Mouse (Mus musculus) hindlimb bud, embryonic 11.5 days (tissue): Measurements from ENCODE around the gene Gnb1l.

Source experiments
- DNase-seq: peaks from one replicate; pipeline ENCODE4 v3.0.0-alpha.2; 2012; ENCODE audit warnings: low read depth, low spot score; ENCODE audit errors: extremely low spot score

The Gnb1l gene

GRCm38 (mm10) chr16:18543151-18543829, 44.8 kb downstream of the Gnb1l start:
- DNase-seq = no peak

GRCm38 (mm10) chr16:18547891-18548290, 49.4 kb downstream of the Gnb1l start:
- DNase-seq = no peak

GRCm38 (mm10) chr16:18551604-18552003, 53.1 kb downstream of the Gnb1l start:
- DNase-seq = no peak

GRCm38 (mm10) chr16:18552106-18552710, 53.7 kb downstream of the Gnb1l start:
- no peak for DNase-seq

GRCm38 (mm10) chr16:18554721-18555120, 56.2 kb downstream of the Gnb1l start:
- DNase-seq = no peak

GRCm38 (mm10) chr16:18555235-18555935, 56.9 kb downstream of the Gnb1l start:
- peak; percentile 73 for DNase-seq

- no peak for DNase-seq
Measured at GRCm38 (mm10) chr16:18556461-18556860, 57.9 kb downstream of the Gnb1l start.

GRCm38 (mm10) chr16:18564472-18564871, 66.0 kb downstream of the Gnb1l start:
- no peak for DNase-seq

- no peak for DNase-seq
Measured at GRCm38 (mm10) chr16:18568599-18568998, 70.1 kb downstream of the Gnb1l start.

- DNase-seq = no peak
Measured at GRCm38 (mm10) chr16:18574196-18574595, 75.7 kb downstream of the Gnb1l start.

GRCm38 (mm10) chr16:18577071-18577470, 78.6 kb downstream of the Gnb1l start:
- DNase-seq = no peak

- DNase-seq = no peak
Measured at GRCm38 (mm10) chr16:18577599-18578160, 79.2 kb downstream of the Gnb1l start.

- DNase-seq = no peak
Measured at GRCm38 (mm10) chr16:18580389-18580788, 81.9 kb downstream of the Gnb1l start.

GRCm38 (mm10) chr16:18581050-18581622, 82.6 kb downstream of the Gnb1l start:
- no peak for DNase-seq

- no peak for DNase-seq
Measured at GRCm38 (mm10) chr16:18581623-18582205, 83.2 kb downstream of the Gnb1l start.

GRCm38 (mm10) chr16:18582426-18583148, 84.1 kb downstream of the Gnb1l start:
- no peak for DNase-seq

GRCm38 (mm10) chr16:18583169-18583568, 84.7 kb downstream of the Gnb1l start:
- DNase-seq = no peak

GRCm38 (mm10) chr16:18583673-18584357, 85.3 kb downstream of the Gnb1l start:
- no peak for DNase-seq

- DNase-seq = no peak
Measured at GRCm38 (mm10) chr16:18584901-18585510, 86.5 kb downstream of the Gnb1l start.
